In genomic region chr1:179010756-179011155, GRCm38 (mm10) we compare ENCODE assay signal across 21 mouse cellular contexts.
DNase-seq lines count a peak whose midpoint lies in the region; ATAC-seq and TF ChIP-seq lines count a peak whose summit lies in the region.
"Had no signal": no experiment of that assay in that cellular context is flagged by ENCODE, and none has a peak within 500 bp of the region (broad histone marks: within the 10 kb centered on the region; RNA-seq: fewer than 3 reads in every experiment).

No protein-coding gene starts in this region.

- no peak for TF ChIP-seq CTCF in bone marrow macrophage, adult 2 months (IDR thresholded peaks at IDR 0.05; ENCODE audit: low read depth, low read length)

- no peak for TF ChIP-seq POLR2A in bone marrow macrophage, adult 2 months (IDR thresholded peaks at IDR 0.05; ENCODE audit: borderline replicate concordance, low read depth, low read length)

- 0 out of 2 replicates have a peak, but pooled peaks have one; percentile 31 for ATAC-seq in frontal cortex, adult (ENCODE audit: low TSS enrichment)
- ATAC-seq: forebrain, embryonic 13.5 days had no signal

- WGBS in macrophage (ENCODE audit: missing documents) = 43% methylated on average over 3 of the region's 3 CpGs

- no peak overlapping the region for H3K4me3 ChIP-seq in bone marrow macrophage, adult 2 months (ENCODE audit: insufficient read depth, low read length)
- H3K4me3 ChIP-seq in macrophage (ENCODE audit: inconsistent target) = no peak overlapping the region
- H3K4me3 ChIP-seq: forebrain, embryonic 13.5 days; heart, embryonic 15.5 days; hindbrain, embryonic 13.5 days had no signal

- peak overlapping the region; percentile 70 for H3K27ac ChIP-seq in bone marrow macrophage, adult 2 months (ENCODE audit: insufficient read depth, low read depth, low read length)
- peak overlapping the region; percentile 47 for H3K27ac ChIP-seq in macrophage
- H3K27ac ChIP-seq: forebrain, embryonic 13.5 days; heart, embryonic 15.5 days; hindbrain, embryonic 13.5 days; kidney, postnatal 0 days had no signal

- H3K36me3 ChIP-seq in macrophage (ENCODE audit: inconsistent target) = no peaks in the 10 kb centered on the region
- H3K36me3 ChIP-seq: heart, embryonic 15.5 days; hindbrain, embryonic 13.5 days had no signal

- no peaks in the 10 kb centered on the region for H3K79me2 ChIP-seq in macrophage (ENCODE audit: inconsistent target)

- DNase-seq in frontal cortex, postnatal 14 days (ENCODE audit: low spot score in 2 of 2) = no peak
- DNase-seq in 3T3-L1 (ENCODE audit: low read depth, low spot score) = peak; percentile 50
- DNase-seq in left cerebral cortex, adult 11 months (ENCODE audit: low spot score) = no peak
- DNase-seq in lung, postnatal 25 days (ENCODE audit: low spot score) = no peak
- DNase-seq: adrenal gland, postnatal 10 days; B cell, adult 2 months; cerebellum, adult 11 months; cerebellum, postnatal 25 days; gastrocnemius, postnatal 10 days; heart, postnatal 36 days; kidney, adult 18-20 months; layer of hippocampus, adult 9-11 months; retina, postnatal 1 day; right cerebral cortex, postnatal 25 days had no signal

- H3K4me1 ChIP-seq in bone marrow macrophage, adult 2 months (ENCODE audit: control insufficient read depth, insufficient read depth, low read length) = peaks cover 40% of the 10 kb centered on the region
- H3K4me1 ChIP-seq: forebrain, embryonic 13.5 days; hindbrain, embryonic 13.5 days had no signal
